Mouse (Mus musculus) CH12.LX (cell line): ENCODE results near the gene Gm10318. TPM values are rescaled to one million over a fixed set of nuclear protein-coding genes. Genes with fewer than 3 reads are reported as not detected.

Source experiments
- DNase-seq: peaks from one replicate; pipeline ENCODE4 v3.0.0-alpha.2; 2013; ENCODE audit errors: extremely low read depth
- H3K27ac ChIP-seq: 2 replicates; pipeline ENCODE4 v1.5.1; 2012; ENCODE audit warnings: low read depth, mild to moderate bottlenecking, control low read depth, moderate library complexity; ENCODE audit not compliant: insufficient read depth
- H3K27me3 ChIP-seq: replicated peaks from 2 replicates; pipeline ENCODE3; 2012; ENCODE audit warnings: inconsistent platforms
- H3K36me3 ChIP-seq, 2 experiments: replicated peaks in 1 of 2; 2 replicates each; pipeline versions ENCODE3 to v1.6.1; 2012; ENCODE audit warnings: inconsistent platforms in 1 of 2, low read length in 1 of 2, mild to moderate bottlenecking in 1 of 2, mixed read lengths in 1 of 2, moderate library complexity in 1 of 2; ENCODE audit not compliant: control insufficient read depth in 1 of 2, insufficient read depth in 1 of 2
- H3K4me1 ChIP-seq, 2 experiments: 2 replicates each; pipeline ENCODE4 v1.6.1; 2012; ENCODE audit warnings: inconsistent platforms in 1 of 2, moderate library complexity in 1 of 2; ENCODE audit not compliant: insufficient read depth in 2 of 2, control insufficient read depth in 1 of 2
- H3K4me2 ChIP-seq: 2 replicates; pipeline ENCODE4 v1.6.1; 2012; ENCODE audit warnings: low read depth, mild to moderate bottlenecking, control low read depth; ENCODE audit not compliant: poor library complexity, insufficient read depth, severe bottlenecking
- H3K4me3 ChIP-seq, 3 experiments: fragments of 150-350 bp in 1 of 3; sonication (generic) in 1 of 3; replicated peaks in 1 of 3; 2 replicates each; pipeline versions ENCODE3 to v1.5.1; 2011 to 2012; ENCODE audit warnings: low read depth in 2 of 3, low read length in 2 of 3, mild to moderate bottlenecking in 2 of 3, moderate library complexity in 2 of 3, control low read depth in 1 of 3, improper control_type of control experiment in 1 of 3, inconsistent platforms in 1 of 3, mixed read lengths in 1 of 3; ENCODE audit not compliant: poor library complexity in 1 of 3
- H3K79me2 ChIP-seq: replicated peaks from 2 replicates; pipeline ENCODE4 v1.6.1; 2012; ENCODE audit warnings: mild to moderate bottlenecking, moderate library complexity; ENCODE audit not compliant: control insufficient read depth, poor library complexity, insufficient read depth, severe bottlenecking; ENCODE audit errors: extremely low read depth
- H3K9ac ChIP-seq: 2 replicates; pipeline ENCODE4 v1.6.1; 2012; ENCODE audit warnings: low read depth, mild to moderate bottlenecking, control low read depth, moderate library complexity; ENCODE audit not compliant: insufficient read depth
- H3K9me3 ChIP-seq: replicated peaks from 2 replicates; pipeline ENCODE3; 2012; ENCODE audit warnings: low read length, inconsistent platforms, mixed read lengths
- CHD1 ChIP-seq: IDR thresholded peaks from 2 replicates; pipeline ENCODE4 v1.6.1; 2012; ENCODE audit warnings: low read depth, low read length, improper control_type of control experiment, inconsistent platforms
- EP300 ChIP-seq: IDR thresholded peaks from 2 replicates; pipeline ENCODE4 v1.6.1; 2011; ENCODE audit warnings: low read length, improper control_type of control experiment
- ETS1 ChIP-seq: conservative IDR thresholded peaks from 2 replicates; pipeline ENCODE4 v1.6.1; 2012; ENCODE audit warnings: low read depth, mild to moderate bottlenecking, inconsistent platforms, low read length, improper control_type of control experiment, moderate library complexity
- GABPA ChIP-seq: IDR thresholded peaks from 2 replicates; pipeline ENCODE4 v1.6.1; 2012; ENCODE audit warnings: low read depth, low read length, improper control_type of control experiment, inconsistent platforms; ENCODE audit not compliant: insufficient replicate concordance
- HCFC1 ChIP-seq: IDR thresholded peaks from 2 replicates; pipeline ENCODE4 v1.6.1; 2012; ENCODE audit warnings: low read depth, mild to moderate bottlenecking, inconsistent platforms, low read length, improper control_type of control experiment
- IRF4 ChIP-seq: IDR thresholded peaks from 2 replicates; pipeline ENCODE4 v1.6.1; 2014; ENCODE audit warnings: low read depth, mild to moderate bottlenecking, inconsistent platforms, low read length, improper control_type of control experiment
- JUN ChIP-seq: IDR thresholded peaks from 2 replicates; pipeline ENCODE4 v1.6.1; 2011; ENCODE audit warnings: low read depth, mild to moderate bottlenecking, low read length, improper control_type of control experiment, moderate library complexity; ENCODE audit not compliant: insufficient read depth
- MAZ ChIP-seq: IDR thresholded peaks from 2 replicates; pipeline ENCODE4 v1.6.1; 2012; ENCODE audit warnings: low read depth, mild to moderate bottlenecking, inconsistent platforms, low read length, improper control_type of control experiment, moderate library complexity
- MEF2A ChIP-seq: IDR thresholded peaks from 2 replicates; pipeline ENCODE4 v1.6.1; 2014; ENCODE audit warnings: low read depth, mild to moderate bottlenecking, inconsistent platforms, low read length, improper control_type of control experiment, borderline replicate concordance
- MXI1 ChIP-seq: IDR thresholded peaks from 2 replicates; pipeline ENCODE4 v1.6.1; 2011; ENCODE audit warnings: mild to moderate bottlenecking, low read depth, low read length, improper control_type of control experiment
- PAX5 ChIP-seq: IDR thresholded peaks from 2 replicates; pipeline ENCODE4 v1.6.1; 2012; ENCODE audit warnings: low read length, inconsistent platforms, mixed read lengths
- POLR2A ChIP-seq: IDR thresholded peaks from 2 replicates; pipeline ENCODE4 v1.6.1; 2011; ENCODE audit warnings: low read depth, mild to moderate bottlenecking, improper control_type of control experiment, low read length
- POLR2AphosphoS2 ChIP-seq: IDR thresholded peaks from 2 replicates; pipeline ENCODE4 v1.6.1; 2011; ENCODE audit warnings: low read depth, low read length, improper control_type of control experiment
- RAD21 ChIP-seq: IDR thresholded peaks from 2 replicates; pipeline ENCODE4 v1.6.1; 2011; ENCODE audit warnings: low read depth, mild to moderate bottlenecking, low read length, improper control_type of control experiment, moderate library complexity
- RCOR1 ChIP-seq: conservative IDR thresholded peaks from 2 replicates; pipeline ENCODE4 v1.6.1; 2012; ENCODE audit warnings: low read depth, mild to moderate bottlenecking, inconsistent platforms, low read length, improper control_type of control experiment
- SMC3 ChIP-seq: IDR thresholded peaks from 2 replicates; pipeline ENCODE4 v1.6.1; 2011; ENCODE audit warnings: low read depth, low read length, improper control_type of control experiment
- TCF12 ChIP-seq: IDR thresholded peaks from 2 replicates; pipeline ENCODE4 v1.6.1; 2014; ENCODE audit warnings: low read depth, mild to moderate bottlenecking, inconsistent platforms, low read length, improper control_type of control experiment
- UBTF ChIP-seq: IDR thresholded peaks from 2 replicates; pipeline ENCODE4 v1.6.1; 2012; ENCODE audit warnings: low read depth, mild to moderate bottlenecking, inconsistent platforms, low read length, improper control_type of control experiment, moderate library complexity
- USF1 ChIP-seq: IDR thresholded peaks from 2 replicates; pipeline ENCODE4 v1.6.1; 2014; ENCODE audit warnings: low read depth, mild to moderate bottlenecking, inconsistent platforms, low read length, improper control_type of control experiment
- ZC3H11A ChIP-seq: IDR thresholded peaks from 2 replicates; pipeline ENCODE4 v1.6.1; 2012; ENCODE audit warnings: low read depth, mild to moderate bottlenecking, inconsistent platforms, low read length, improper control_type of control experiment
- ZKSCAN1 ChIP-seq: IDR thresholded peaks from 2 replicates; pipeline ENCODE4 v1.6.1; 2012; ENCODE audit warnings: low read depth, inconsistent platforms, low read length, improper control_type of control experiment, borderline replicate concordance
- ZNF384 ChIP-seq: IDR thresholded peaks from 2 replicates; pipeline ENCODE4 v1.6.1; 2012; ENCODE audit warnings: low read depth, low read length, improper control_type of control experiment, inconsistent platforms
- dilution Hi-C: fragments of 300-500 bp; cut with MboI; formaldehyde crosslinking; loops from 2 replicates; pipeline ENCODE4 v1.14.3; 2020; ENCODE audit warnings: low sequenced_read_pairs; ENCODE audit not compliant: extremely low pct_unique_long_range_greater_than_20kb, extremely low pct_ligation_motif_present
- in situ Hi-C: fragments of 300-500 bp; cut with MboI; formaldehyde crosslinking; loops from 3 replicates; pipeline ENCODE4 v1.14.3; 2019; ENCODE audit warnings: low sequenced_read_pairs, low pct_ligation_motif_present, low pct_unique_long_range_greater_than_20kb, mixed read lengths
- polyA plus RNA-seq: library from polyadenylated mRNA; unstranded; fragments of >175 nt; gene quantifications from 2 replicates; pipeline ENCODE4 v1.2.1, GENCODE M21; 2012; ENCODE audit warnings: low read depth; ENCODE audit not compliant: insufficient read length
- total RNA-seq, 2 experiments: library from RNA; depleted of rRNA; stranded (reverse); fragments of 300-350 nt in 1 of 2; fragments of >200 nt in 1 of 2; gene quantifications; 2 replicates each; pipeline ENCODE4 v1.2.3; 2012 to 2014

The Gm10318 gene
- total and polyA plus RNA-seq, 3 experiments: not detected

DNA sequence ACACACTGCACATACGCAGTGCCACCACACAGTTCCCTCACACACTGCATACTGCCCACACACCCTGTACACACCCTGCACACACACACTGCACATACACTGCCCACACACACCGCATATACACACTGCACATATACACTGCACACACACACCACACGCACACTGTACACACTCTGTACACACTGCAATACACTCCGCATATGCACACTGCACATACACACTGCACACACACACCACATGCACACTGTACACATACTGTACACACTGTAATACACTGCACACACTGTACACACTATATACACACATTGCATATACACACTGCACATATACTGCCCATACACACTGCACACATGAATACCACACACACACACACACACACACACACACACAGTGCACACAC lies 34.1 kb upstream of the Gm10318 start:
- H3K4me2 ChIP-seq: no peak overlapping the region
- no peak overlapping the region for H3K4me3 ChIP-seq
- H3K9ac ChIP-seq: no peak overlapping the region
- dilution Hi-C loops (no loop called here), in situ Hi-C loops (no loop called here)
- DNase-seq: no peak
- no peaks in the 10 kb centered on the region for H3K79me2 ChIP-seq
- no peaks in the 10 kb centered on the region for H3K9me3 ChIP-seq
- H3K4me1 ChIP-seq: 0 out of 4 replicates have a peak, but pooled peaks cover 0 to 3% of the 10 kb centered on the region in 2 experiments
- H3K27ac ChIP-seq: no peak overlapping the region
- H3K36me3 ChIP-seq: no peaks in the 10 kb centered on the region
- TF ChIP-seq ZKSCAN1 (no peak), RAD21 (no peak), RCOR1 (no peak), SMC3 (no peak), POLR2AphosphoS2 (no peak), IRF4 (no peak), PAX5 (no peak), MXI1 (no peak), JUN (no peak), CHD1 (no peak), POLR2A (no peak), TCF12 (no peak), MEF2A (no peak), USF1 (no peak), ETS1 (no peak)
- TF ChIP-seq, all 38 proteins: peak for 0
- peaks cover 70% of the 10 kb centered on the region for H3K27me3 ChIP-seq

DNA sequence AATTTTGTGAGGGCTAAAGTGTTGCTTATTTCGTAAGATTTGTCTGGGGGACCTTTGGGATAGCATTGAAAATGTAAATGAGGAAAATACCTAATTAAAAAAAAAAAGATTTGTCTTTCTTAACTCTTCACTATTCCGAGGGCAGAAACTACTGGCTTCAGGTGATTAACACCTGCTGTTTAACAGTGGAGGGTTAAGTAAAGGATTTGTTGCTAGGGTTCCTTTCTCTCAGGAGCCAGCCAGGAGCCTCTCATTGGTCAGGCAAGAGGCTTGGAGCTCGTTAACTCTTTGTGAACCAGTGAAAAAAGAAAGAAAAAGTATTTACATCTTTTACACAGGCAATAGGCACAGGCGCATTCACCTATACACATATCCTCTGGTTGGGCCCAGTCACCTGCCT lies 33.5 kb upstream of the Gm10318 start:
- Histone ChIP-seq H3K27me3 (peaks cover 67% of the 10 kb centered on the region), H3K36me3 (no peaks in the 10 kb centered on the region), H3K9ac (no peak overlapping the region), H3K4me2 (no peak overlapping the region), H3K9me3 (peaks cover 2% of the 10 kb centered on the region), H3K27ac (no peak overlapping the region), H3K4me3 (no peak overlapping the region), H3K4me1 (0 out of 4 replicates have a peak, but pooled peaks cover 0 to 3% of the 10 kb centered on the region in 2 experiments), H3K79me2 (no peaks in the 10 kb centered on the region)
- dilution Hi-C loops: no loop called here
- no peak for DNase-seq
- in situ Hi-C loops: no loop called here
- TF ChIP-seq UBTF (no peak), JUN (no peak), EP300 (no peak), RAD21 (no peak), HCFC1 (no peak), IRF4 (no peak), MAZ (no peak), GABPA (no peak), ZNF384 (no peak), ZC3H11A (no peak)
